Mouse (Mus musculus): ENCODE measurements at regions not wholly inside any gene's neighbourhood (a gene's known extent, or its start where the extent isn't known, plus 50 kb on each side); places are given as distances from the start of the nearest gene placed in this dataset.

GRCm38 (mm10) chr8:115475156-115475555 lies 232.4 kb downstream of the Maf start:
- peak; percentile 77 for DNase-seq

GRCm38 (mm10) chr8:115473974-115474373 lies 233.6 kb downstream of the Maf start:
- no peak for DNase-seq

- DNase-seq, result peak; percentile 32
These were observed 241.0 kb downstream of the Maf start for GRCm38 (mm10) chr8:115466553-115466952.

- DNase-seq, result no peak
These were observed 241.5 kb downstream of the Maf start for GRCm38 (mm10) chr8:115466122-115466521.

- no peak for DNase-seq
These were observed 244.9 kb downstream of the Maf start for GRCm38 (mm10) chr8:115462657-115463056.

GRCm38 (mm10) chr8:115458119-115458518 lies 249.5 kb downstream of the Maf start:
- DNase-seq, result no peak

GRCm38 (mm10) chr8:115450789-115451188 lies 256.8 kb downstream of the Maf start:
- DNase-seq, result no peak

GRCm38 (mm10) chr8:115448367-115448766 lies 259.2 kb downstream of the Maf start:
- DNase-seq, result peak; percentile 42

GRCm38 (mm10) chr8:115444519-115444918 lies 263.1 kb downstream of the Maf start:
- no peak for DNase-seq

GRCm38 (mm10) chr8:115441943-115442550 lies 265.5 kb downstream of the Maf start:
- no peak for DNase-seq

- no peak for DNase-seq
These were observed 266.3 kb downstream of the Maf start for GRCm38 (mm10) chr8:115441323-115441722.

GRCm38 (mm10) chr8:115440151-115440550 lies 267.4 kb downstream of the Maf start:
- peak; percentile 74 for DNase-seq

GRCm38 (mm10) chr8:115439512-115439911 lies 268.1 kb downstream of the Maf start:
- peak; percentile 61 for DNase-seq

- DNase-seq, result peak; percentile 58
These were observed 269.6 kb downstream of the Maf start for GRCm38 (mm10) chr8:115437956-115438355.

GRCm38 (mm10) chr8:115436356-115436721 lies 271.3 kb downstream of the Maf start:
- DNase-seq, result no peak

- DNase-seq, result no peak
These were observed 271.8 kb downstream of the Maf start for GRCm38 (mm10) chr8:115435720-115436355.

- DNase-seq, result peak; percentile 94
These were observed 275.1 kb downstream of the Maf start for GRCm38 (mm10) chr8:115432396-115433040.

GRCm38 (mm10) chr8:115430793-115431192 lies 276.8 kb downstream of the Maf start:
- DNase-seq, result peak; percentile 28

GRCm38 (mm10) chr8:115429291-115429883 lies 278.2 kb downstream of the Maf start:
- no peak for DNase-seq

- peak; percentile 54 for DNase-seq
These were observed 278.9 kb downstream of the Maf start for GRCm38 (mm10) chr8:115428528-115429290.

GRCm38 (mm10) chr8:115428022-115428421 lies 279.6 kb downstream of the Maf start:
- DNase-seq, result no peak

- DNase-seq, result no peak
These were observed 280.1 kb downstream of the Maf start for GRCm38 (mm10) chr8:115427490-115427889.

GRCm38 (mm10) chr8:115426543-115426942 lies 281.1 kb downstream of the Maf start:
- DNase-seq, result no peak

All from cerebellum, adult 9-11 months (tissue).